Comparison of ENCODE assay signal across 8 mouse cellular contexts in genomic region chr5:134650926-134651325, GRCm38 (mm10). TPM values are rescaled to one million over a fixed set of nuclear protein-coding genes. Genes with fewer than 3 reads are reported as not detected.
DNase-seq lines count a peak whose midpoint lies in the region; ATAC-seq lines count a peak whose summit lies in the region.

No protein-coding gene starts in this region.

- no peak overlapping the region for H3K9ac ChIP-seq in limb, embryonic 11.5 days (ENCODE audit: low read length)

- DNase-seq in heart, postnatal 10 days, result peak; percentile 30 to 64
- no peak for DNase-seq in heart, postnatal 25 days (ENCODE audit: low spot score)
- peak; percentile 62 for DNase-seq in urinary bladder, postnatal 14 days (ENCODE audit: low spot score)
- no peak for DNase-seq in urinary bladder, postnatal 4 days (ENCODE audit: low spot score in 2 of 2)
- peak; percentile 46 to 63 for DNase-seq in cerebellum, postnatal 25 days
- DNase-seq in limb, embryonic 11.5 days (ENCODE audit: low spot score), result peak; percentile 57
- DNase-seq in spleen, adult 18-20 months, result peak; percentile 38 to 67
- DNase-seq in left cerebral cortex, postnatal 14 days (ENCODE audit: low spot score in 2 of 2), result no peak

- no peak overlapping the region for H3K4me3 ChIP-seq in limb, embryonic 11.5 days (ENCODE audit: low read depth, low read length)

- H3K4me1 ChIP-seq in limb, embryonic 11.5 days (ENCODE audit: control insufficient read depth, insufficient read depth, low read length), result no peaks in the 10 kb centered on the region

- no peaks in the 10 kb centered on the region for H3K36me3 ChIP-seq in limb, embryonic 11.5 days (ENCODE audit: control insufficient read depth, insufficient read depth, low read length)

- no peaks in the 10 kb centered on the region for H3K27me3 ChIP-seq in limb, embryonic 11.5 days (ENCODE audit: control insufficient read depth, insufficient read depth, low read length)

- no peaks in the 10 kb centered on the region for H3K9me3 ChIP-seq in limb, embryonic 11.5 days (ENCODE audit: control insufficient read depth, low read length)

- no peak overlapping the region for H3K4me2 ChIP-seq in limb, embryonic 11.5 days (ENCODE audit: low read depth, severe bottlenecking)

- intact Hi-C loops in heart, postnatal 10 days (cut with DNase I), result loop anchor here (10.0 kb wide), 1 partner anchor 54 kb away; no protein-coding TSS in a partner anchor
- intact Hi-C loops in heart, postnatal 25 days (cut with DNase I), result no loop called here
- intact Hi-C loops in left cerebral cortex, postnatal 14 days (cut with DNase I), result loop anchor here (10.0 kb wide), 1 partner anchor 254 kb away; the partner anchor contains the start of gene Tmem270

- whole genome bisulfite sequencing in limb, embryonic 11.5 days, result 39% methylated on average over 4 of the region's 5 CpGs

- H3K27ac ChIP-seq in limb, embryonic 11.5 days (replicated peaks; ENCODE audit: low read depth, low read length), result no peak overlapping the region

- ATAC-seq in limb, embryonic 11.5 days (ENCODE audit: insufficient number of reproducible peaks, low FRiP score, low TSS enrichment, low read depth), result no peak

RNA-seq across cellular contexts. Expression of gene Eif4h, which starts 11.6 kb away (rescaled TPM):
- total RNA-seq in heart, postnatal 10 days (2021), result 100 to 1,000 TPM; 213 to 216 TPM
- total RNA-seq in heart, postnatal 25 days (2021), result 100 to 1,000 TPM; 135 to 146 TPM
- 551 and 553 TPM in 2 replicates for polyA plus RNA-seq in limb, embryonic 11.5 days (2014; fragmentation: Nextera tagmentation; extraction: Ambion mirVana)
- total RNA-seq in left cerebral cortex, postnatal 14 days (2021), result 100 to 1,000 TPM; 309 to 328 TPM

RNA-seq across cellular contexts. Expression of gene Lat2, which starts 36.1 kb away (rescaled TPM):
- 1 to 10 TPM; 2.8 to 4.5 TPM for total RNA-seq in heart, postnatal 10 days (2021)
- total RNA-seq in heart, postnatal 25 days (2021), result 1 to 10 TPM; 1.7 to 2.0 TPM
- polyA plus RNA-seq in limb, embryonic 11.5 days (2014; fragmentation: Nextera tagmentation; extraction: Ambion mirVana), result 1.3 and 2.2 TPM in 2 replicates
- 1 to 10 TPM; 1.5 to 2.0 TPM for total RNA-seq in left cerebral cortex, postnatal 14 days (2021)

RNA-seq across cellular contexts. Expression of gene Limk1, which starts 37.5 kb away (rescaled TPM):
- total RNA-seq in heart, postnatal 10 days (2021), result 10 to 100 TPM; 10.0 to 11.4 TPM
- total RNA-seq in heart, postnatal 25 days (2021), result 1 to 10 TPM; 4.7 to 5.0 TPM
- polyA plus RNA-seq in limb, embryonic 11.5 days (2014; fragmentation: Nextera tagmentation; extraction: Ambion mirVana), result 5.4 and 5.6 TPM in 2 replicates
- total RNA-seq in left cerebral cortex, postnatal 14 days (2021), result 10 to 100 TPM; 58.2 to 64.4 TPM

Comparison
In these comparisons a context has a peak if more than half of its experiments do, and no peak if none do; other contexts are left out.
1. DNase-seq: peak in heart, postnatal 10 days (2 of 2), urinary bladder, postnatal 14 days (single experiment), cerebellum, postnatal 25 days (2 of 2), limb, embryonic 11.5 days (single experiment) and spleen, adult 18-20 months (2 of 2); none in heart, postnatal 25 days (single experiment), urinary bladder, postnatal 4 days (0 of 2) and left cerebral cortex, postnatal 14 days (0 of 2).
2. RNA of gene Limk1, which starts 37.5 kb away (total RNA-seq): 58.2 to 64.4 TPM in left cerebral cortex, postnatal 14 days; 10.0 to 11.4 TPM in heart, postnatal 10 days and 4.7 to 5.0 TPM in heart, postnatal 25 days; every median in the first group is over 4 times any median in the second.